Mouse (Mus musculus): Measurements from ENCODE around the gene Rps3.

- TF ChIP-seq POLR2A (IDR thresholded peaks at IDR 0.05; ENCODE audit: low read depth, low read length) (no peak), CTCF (IDR thresholded peaks at IDR 0.05; ENCODE audit: borderline replicate concordance, insufficient read depth, low read length) (no peak)
These were observed 26.6 kb upstream of the Rps3 start for GRCm38 (mm10) chr7:99510087-99510501.
